Mouse (Mus musculus) CH12.LX (cell line): ENCODE results near the gene Svep1. TPM values are rescaled to one million over a fixed set of nuclear protein-coding genes. Genes with fewer than 3 reads are reported as not detected.
A peak's percentile ranks its signal among the peaks of the same experiment; 100 is the strongest.

Source experiments
- DNase-seq: peaks from one replicate; pipeline ENCODE4 v3.0.0-alpha.2; 2013; ENCODE audit errors: extremely low read depth
- H3K27ac ChIP-seq: 2 replicates; pipeline ENCODE4 v1.5.1; 2012; ENCODE audit warnings: low read depth, mild to moderate bottlenecking, control low read depth, moderate library complexity; ENCODE audit not compliant: insufficient read depth
- H3K27me3 ChIP-seq: replicated peaks from 2 replicates; pipeline ENCODE3; 2012; ENCODE audit warnings: inconsistent platforms
- H3K36me3 ChIP-seq, 2 experiments: replicated peaks in 1 of 2; 2 replicates each; pipeline versions ENCODE3 to v1.6.1; 2012; ENCODE audit warnings: inconsistent platforms in 1 of 2, low read length in 1 of 2, mild to moderate bottlenecking in 1 of 2, mixed read lengths in 1 of 2, moderate library complexity in 1 of 2; ENCODE audit not compliant: control insufficient read depth in 1 of 2, insufficient read depth in 1 of 2
- H3K4me1 ChIP-seq, 2 experiments: 2 replicates each; pipeline ENCODE4 v1.6.1; 2012; ENCODE audit warnings: inconsistent platforms in 1 of 2, moderate library complexity in 1 of 2; ENCODE audit not compliant: insufficient read depth in 2 of 2, control insufficient read depth in 1 of 2
- H3K4me2 ChIP-seq: 2 replicates; pipeline ENCODE4 v1.6.1; 2012; ENCODE audit warnings: low read depth, mild to moderate bottlenecking, control low read depth; ENCODE audit not compliant: poor library complexity, insufficient read depth, severe bottlenecking
- H3K4me3 ChIP-seq, 3 experiments: fragments of 150-350 bp in 1 of 3; sonication (generic) in 1 of 3; replicated peaks in 1 of 3; 2 replicates each; pipeline versions ENCODE3 to v1.5.1; 2011 to 2012; ENCODE audit warnings: low read depth in 2 of 3, low read length in 2 of 3, mild to moderate bottlenecking in 2 of 3, moderate library complexity in 2 of 3, control low read depth in 1 of 3, improper control_type of control experiment in 1 of 3, inconsistent platforms in 1 of 3, mixed read lengths in 1 of 3; ENCODE audit not compliant: poor library complexity in 1 of 3
- H3K79me2 ChIP-seq: replicated peaks from 2 replicates; pipeline ENCODE4 v1.6.1; 2012; ENCODE audit warnings: mild to moderate bottlenecking, moderate library complexity; ENCODE audit not compliant: control insufficient read depth, poor library complexity, insufficient read depth, severe bottlenecking; ENCODE audit errors: extremely low read depth
- H3K9ac ChIP-seq: 2 replicates; pipeline ENCODE4 v1.6.1; 2012; ENCODE audit warnings: low read depth, mild to moderate bottlenecking, control low read depth, moderate library complexity; ENCODE audit not compliant: insufficient read depth
- H3K9me3 ChIP-seq: replicated peaks from 2 replicates; pipeline ENCODE3; 2012; ENCODE audit warnings: low read length, inconsistent platforms, mixed read lengths
- BHLHE40 ChIP-seq: IDR thresholded peaks from 2 replicates; pipeline ENCODE4 v1.6.1; 2011; ENCODE audit warnings: mild to moderate bottlenecking, low read depth, low read length, improper control_type of control experiment
- CTCF ChIP-seq, 2 experiments: IDR thresholded peaks in 1 of 2; conservative IDR thresholded peaks in 1 of 2; 2 replicates each; pipeline ENCODE4 v1.5.1; 2011 to 2012; ENCODE audit warnings: low read depth in 2 of 2, low read length in 2 of 2, improper control_type of control experiment in 1 of 2, inconsistent platforms in 1 of 2, mild to moderate bottlenecking in 1 of 2, moderate library complexity in 1 of 2
- GABPA ChIP-seq: IDR thresholded peaks from 2 replicates; pipeline ENCODE4 v1.6.1; 2012; ENCODE audit warnings: low read depth, low read length, improper control_type of control experiment, inconsistent platforms; ENCODE audit not compliant: insufficient replicate concordance
- HCFC1 ChIP-seq: IDR thresholded peaks from 2 replicates; pipeline ENCODE4 v1.6.1; 2012; ENCODE audit warnings: low read depth, mild to moderate bottlenecking, inconsistent platforms, low read length, improper control_type of control experiment
- JUN ChIP-seq: IDR thresholded peaks from 2 replicates; pipeline ENCODE4 v1.6.1; 2011; ENCODE audit warnings: low read depth, mild to moderate bottlenecking, low read length, improper control_type of control experiment, moderate library complexity; ENCODE audit not compliant: insufficient read depth
- JUND ChIP-seq: conservative IDR thresholded peaks from 2 replicates; pipeline ENCODE4 v1.6.1; 2011; ENCODE audit warnings: low read depth, low read length, improper control_type of control experiment
- MAZ ChIP-seq: IDR thresholded peaks from 2 replicates; pipeline ENCODE4 v1.6.1; 2012; ENCODE audit warnings: low read depth, mild to moderate bottlenecking, inconsistent platforms, low read length, improper control_type of control experiment, moderate library complexity
- NELFE ChIP-seq: IDR thresholded peaks from 2 replicates; pipeline ENCODE4 v1.6.1; 2011; ENCODE audit warnings: low read depth, low read length, improper control_type of control experiment
- PAX5 ChIP-seq: IDR thresholded peaks from 2 replicates; pipeline ENCODE4 v1.6.1; 2012; ENCODE audit warnings: low read length, inconsistent platforms, mixed read lengths
- RCOR1 ChIP-seq: conservative IDR thresholded peaks from 2 replicates; pipeline ENCODE4 v1.6.1; 2012; ENCODE audit warnings: low read depth, mild to moderate bottlenecking, inconsistent platforms, low read length, improper control_type of control experiment
- SIN3A ChIP-seq: IDR thresholded peaks from 2 replicates; pipeline ENCODE4 v1.6.1; 2012; ENCODE audit warnings: low read length, improper control_type of control experiment, inconsistent platforms
- TCF12 ChIP-seq: IDR thresholded peaks from 2 replicates; pipeline ENCODE4 v1.6.1; 2014; ENCODE audit warnings: low read depth, mild to moderate bottlenecking, inconsistent platforms, low read length, improper control_type of control experiment
- USF1 ChIP-seq: IDR thresholded peaks from 2 replicates; pipeline ENCODE4 v1.6.1; 2014; ENCODE audit warnings: low read depth, mild to moderate bottlenecking, inconsistent platforms, low read length, improper control_type of control experiment
- ZC3H11A ChIP-seq: IDR thresholded peaks from 2 replicates; pipeline ENCODE4 v1.6.1; 2012; ENCODE audit warnings: low read depth, mild to moderate bottlenecking, inconsistent platforms, low read length, improper control_type of control experiment
- ZKSCAN1 ChIP-seq: IDR thresholded peaks from 2 replicates; pipeline ENCODE4 v1.6.1; 2012; ENCODE audit warnings: low read depth, inconsistent platforms, low read length, improper control_type of control experiment, borderline replicate concordance
- ZMIZ1 ChIP-seq: IDR thresholded peaks from 2 replicates; pipeline ENCODE4 v1.6.1; 2012; ENCODE audit warnings: low read depth, mild to moderate bottlenecking, inconsistent platforms, low read length, improper control_type of control experiment
- dilution Hi-C: fragments of 300-500 bp; cut with MboI; formaldehyde crosslinking; loops from 2 replicates; pipeline ENCODE4 v1.14.3; 2020; ENCODE audit warnings: low sequenced_read_pairs; ENCODE audit not compliant: extremely low pct_unique_long_range_greater_than_20kb, extremely low pct_ligation_motif_present
- in situ Hi-C: fragments of 300-500 bp; cut with MboI; formaldehyde crosslinking; loops from 3 replicates; pipeline ENCODE4 v1.14.3; 2019; ENCODE audit warnings: low sequenced_read_pairs, low pct_ligation_motif_present, low pct_unique_long_range_greater_than_20kb, mixed read lengths
- polyA plus RNA-seq: library from polyadenylated mRNA; unstranded; fragments of >175 nt; gene quantifications from 2 replicates; pipeline ENCODE4 v1.2.1, GENCODE M21; 2012; ENCODE audit warnings: low read depth; ENCODE audit not compliant: insufficient read length
- total RNA-seq, 2 experiments: library from RNA; depleted of rRNA; stranded (reverse); fragments of 300-350 nt in 1 of 2; fragments of >200 nt in 1 of 2; gene quantifications; 2 replicates each; pipeline ENCODE4 v1.2.3; 2012 to 2014

The Svep1 gene
- total and polyA plus RNA-seq, 3 experiments: not detected

- no peak overlapping the region for H3K9ac ChIP-seq
- no peaks in the 10 kb centered on the region for H3K36me3 ChIP-seq
- no peak for DNase-seq
- H3K4me2 ChIP-seq: no peak overlapping the region
- H3K79me2 ChIP-seq: no peaks in the 10 kb centered on the region
- H3K27me3 ChIP-seq: no peaks in the 10 kb centered on the region
- H3K4me3 ChIP-seq: no peak overlapping the region
- H3K4me1 ChIP-seq: peaks cover 0 to 6% of the 10 kb centered on the region in 2 experiments; a peak in 2 of 4 replicates
- in situ Hi-C loops: no loop called here
- dilution Hi-C loops: no loop called here
- TF ChIP-seq SIN3A (no peak), JUN (no peak), USF1 (no peak), ZMIZ1 (no peak), CTCF (conservative IDR thresholded peaks at IDR 0.05 in 1 of 2, IDR thresholded peaks at IDR 0.05 in 1 of 2; ENCODE audit: low read depth in 2 of 2, low read length in 2 of 2) (no peak), NELFE (no peak), GABPA (no peak), ZC3H11A (no peak), MAZ (no peak), ZKSCAN1 (no peak), BHLHE40 (no peak), TCF12 (no peak), JUND (no peak), RCOR1 (no peak)
- H3K9me3 ChIP-seq: no peaks in the 10 kb centered on the region
- H3K27ac ChIP-seq: no peak overlapping the region
These were observed 141.9 kb downstream of the Svep1 start for GRCm38 (mm10) chr4:58064721-58065120.

- H3K4me2 ChIP-seq: no peak overlapping the region
- dilution Hi-C loops: no loop called here
- H3K79me2 ChIP-seq: no peaks in the 10 kb centered on the region
- H3K27me3 ChIP-seq: no peaks in the 10 kb centered on the region
- no peak overlapping the region for H3K4me3 ChIP-seq
- H3K27ac ChIP-seq: no peak overlapping the region
- peaks cover 0 to 6% of the 10 kb centered on the region in 2 experiments; a peak in 2 of 4 replicates for H3K4me1 ChIP-seq
- H3K36me3 ChIP-seq: no peaks in the 10 kb centered on the region
- TF ChIP-seq HCFC1: no peak
- no peak for TF ChIP-seq GABPA
- TF ChIP-seq PAX5: no peak
- no peak for TF ChIP-seq MAZ
- TF ChIP-seq ZC3H11A: no peak
- TF ChIP-seq, all 38 proteins: peak for 0
- no peak overlapping the region for H3K9ac ChIP-seq
- peak; percentile 43 for DNase-seq
- no peaks in the 10 kb centered on the region for H3K9me3 ChIP-seq
- in situ Hi-C loops: no loop called here
These were observed 143.7 kb downstream of the Svep1 start for GRCm38 (mm10) chr4:58062933-58063332.
